Mouse (Mus musculus) CH12.LX (cell line): ENCODE measurements around the gene Arel1. TPM values are rescaled to one million over a fixed set of nuclear protein-coding genes. Genes with fewer than 3 reads are reported as not detected.
A peak's percentile ranks its signal among the peaks of the same experiment; 100 is the strongest.

ENCODE experiments used
- DNase-seq: peaks from one replicate; pipeline ENCODE4 v3.0.0-alpha.2; 2013; ENCODE audit errors: extremely low read depth
- H3K27ac ChIP-seq: 2 replicates; pipeline ENCODE4 v1.5.1; 2012; ENCODE audit warnings: low read depth, mild to moderate bottlenecking, control low read depth, moderate library complexity; ENCODE audit not compliant: insufficient read depth
- H3K27me3 ChIP-seq: replicated peaks from 2 replicates; pipeline ENCODE3; 2012; ENCODE audit warnings: inconsistent platforms
- H3K36me3 ChIP-seq, 2 experiments: replicated peaks in 1 of 2; 2 replicates each; pipeline versions ENCODE3 to v1.6.1; 2012; ENCODE audit warnings: inconsistent platforms in 1 of 2, low read length in 1 of 2, mild to moderate bottlenecking in 1 of 2, mixed read lengths in 1 of 2, moderate library complexity in 1 of 2; ENCODE audit not compliant: control insufficient read depth in 1 of 2, insufficient read depth in 1 of 2
- H3K4me1 ChIP-seq, 2 experiments: 2 replicates each; pipeline ENCODE4 v1.6.1; 2012; ENCODE audit warnings: inconsistent platforms in 1 of 2, moderate library complexity in 1 of 2; ENCODE audit not compliant: insufficient read depth in 2 of 2, control insufficient read depth in 1 of 2
- H3K4me2 ChIP-seq: 2 replicates; pipeline ENCODE4 v1.6.1; 2012; ENCODE audit warnings: low read depth, mild to moderate bottlenecking, control low read depth; ENCODE audit not compliant: poor library complexity, insufficient read depth, severe bottlenecking
- H3K4me3 ChIP-seq, 3 experiments: fragments of 150-350 bp in 1 of 3; sonication (generic) in 1 of 3; replicated peaks in 1 of 3; 2 replicates each; pipeline versions ENCODE3 to v1.5.1; 2011 to 2012; ENCODE audit warnings: low read depth in 2 of 3, low read length in 2 of 3, mild to moderate bottlenecking in 2 of 3, moderate library complexity in 2 of 3, control low read depth in 1 of 3, improper control_type of control experiment in 1 of 3, inconsistent platforms in 1 of 3, mixed read lengths in 1 of 3; ENCODE audit not compliant: poor library complexity in 1 of 3
- H3K79me2 ChIP-seq: replicated peaks from 2 replicates; pipeline ENCODE4 v1.6.1; 2012; ENCODE audit warnings: mild to moderate bottlenecking, moderate library complexity; ENCODE audit not compliant: control insufficient read depth, poor library complexity, insufficient read depth, severe bottlenecking; ENCODE audit errors: extremely low read depth
- H3K9ac ChIP-seq: 2 replicates; pipeline ENCODE4 v1.6.1; 2012; ENCODE audit warnings: low read depth, mild to moderate bottlenecking, control low read depth, moderate library complexity; ENCODE audit not compliant: insufficient read depth
- H3K9me3 ChIP-seq: replicated peaks from 2 replicates; pipeline ENCODE3; 2012; ENCODE audit warnings: low read length, inconsistent platforms, mixed read lengths
- CTCF ChIP-seq, 2 experiments: IDR thresholded peaks in 1 of 2; conservative IDR thresholded peaks in 1 of 2; 2 replicates each; pipeline ENCODE4 v1.5.1; 2011 to 2012; ENCODE audit warnings: low read depth in 2 of 2, low read length in 2 of 2, improper control_type of control experiment in 1 of 2, inconsistent platforms in 1 of 2, mild to moderate bottlenecking in 1 of 2, moderate library complexity in 1 of 2
- E2F4 ChIP-seq: IDR thresholded peaks from 2 replicates; pipeline ENCODE4 v1.6.1; 2011; ENCODE audit warnings: low read depth, low read length, improper control_type of control experiment; ENCODE audit not compliant: insufficient replicate concordance
- ETS1 ChIP-seq: conservative IDR thresholded peaks from 2 replicates; pipeline ENCODE4 v1.6.1; 2012; ENCODE audit warnings: low read depth, mild to moderate bottlenecking, inconsistent platforms, low read length, improper control_type of control experiment, moderate library complexity
- HCFC1 ChIP-seq: IDR thresholded peaks from 2 replicates; pipeline ENCODE4 v1.6.1; 2012; ENCODE audit warnings: low read depth, mild to moderate bottlenecking, inconsistent platforms, low read length, improper control_type of control experiment
- IRF4 ChIP-seq: IDR thresholded peaks from 2 replicates; pipeline ENCODE4 v1.6.1; 2014; ENCODE audit warnings: low read depth, mild to moderate bottlenecking, inconsistent platforms, low read length, improper control_type of control experiment
- JUN ChIP-seq: IDR thresholded peaks from 2 replicates; pipeline ENCODE4 v1.6.1; 2011; ENCODE audit warnings: low read depth, mild to moderate bottlenecking, low read length, improper control_type of control experiment, moderate library complexity; ENCODE audit not compliant: insufficient read depth
- JUND ChIP-seq: conservative IDR thresholded peaks from 2 replicates; pipeline ENCODE4 v1.6.1; 2011; ENCODE audit warnings: low read depth, low read length, improper control_type of control experiment
- MXI1 ChIP-seq: IDR thresholded peaks from 2 replicates; pipeline ENCODE4 v1.6.1; 2011; ENCODE audit warnings: mild to moderate bottlenecking, low read depth, low read length, improper control_type of control experiment
- NELFE ChIP-seq: IDR thresholded peaks from 2 replicates; pipeline ENCODE4 v1.6.1; 2011; ENCODE audit warnings: low read depth, low read length, improper control_type of control experiment
- RAD21 ChIP-seq: IDR thresholded peaks from 2 replicates; pipeline ENCODE4 v1.6.1; 2011; ENCODE audit warnings: low read depth, mild to moderate bottlenecking, low read length, improper control_type of control experiment, moderate library complexity
- SIN3A ChIP-seq: IDR thresholded peaks from 2 replicates; pipeline ENCODE4 v1.6.1; 2012; ENCODE audit warnings: low read length, improper control_type of control experiment, inconsistent platforms
- SMC3 ChIP-seq: IDR thresholded peaks from 2 replicates; pipeline ENCODE4 v1.6.1; 2011; ENCODE audit warnings: low read depth, low read length, improper control_type of control experiment
- UBTF ChIP-seq: IDR thresholded peaks from 2 replicates; pipeline ENCODE4 v1.6.1; 2012; ENCODE audit warnings: low read depth, mild to moderate bottlenecking, inconsistent platforms, low read length, improper control_type of control experiment, moderate library complexity
- USF1 ChIP-seq: IDR thresholded peaks from 2 replicates; pipeline ENCODE4 v1.6.1; 2014; ENCODE audit warnings: low read depth, mild to moderate bottlenecking, inconsistent platforms, low read length, improper control_type of control experiment
- dilution Hi-C: fragments of 300-500 bp; cut with MboI; formaldehyde crosslinking; loops from 2 replicates; pipeline ENCODE4 v1.14.3; 2020; ENCODE audit warnings: low sequenced_read_pairs; ENCODE audit not compliant: extremely low pct_unique_long_range_greater_than_20kb, extremely low pct_ligation_motif_present
- in situ Hi-C: fragments of 300-500 bp; cut with MboI; formaldehyde crosslinking; loops from 3 replicates; pipeline ENCODE4 v1.14.3; 2019; ENCODE audit warnings: low sequenced_read_pairs, low pct_ligation_motif_present, low pct_unique_long_range_greater_than_20kb, mixed read lengths
- polyA plus RNA-seq: library from polyadenylated mRNA; unstranded; fragments of >175 nt; gene quantifications from 2 replicates; pipeline ENCODE4 v1.2.1, GENCODE M21; 2012; ENCODE audit warnings: low read depth; ENCODE audit not compliant: insufficient read length
- total RNA-seq, 2 experiments: library from RNA; depleted of rRNA; stranded (reverse); fragments of 300-350 nt in 1 of 2; fragments of >200 nt in 1 of 2; gene quantifications; 2 replicates each; pipeline ENCODE4 v1.2.3; 2012 to 2014

Arel1 gene
- total and polyA plus RNA-seq, 3 experiments = 16.9 to 22.5 (median 21.6) TPM

DNA sequence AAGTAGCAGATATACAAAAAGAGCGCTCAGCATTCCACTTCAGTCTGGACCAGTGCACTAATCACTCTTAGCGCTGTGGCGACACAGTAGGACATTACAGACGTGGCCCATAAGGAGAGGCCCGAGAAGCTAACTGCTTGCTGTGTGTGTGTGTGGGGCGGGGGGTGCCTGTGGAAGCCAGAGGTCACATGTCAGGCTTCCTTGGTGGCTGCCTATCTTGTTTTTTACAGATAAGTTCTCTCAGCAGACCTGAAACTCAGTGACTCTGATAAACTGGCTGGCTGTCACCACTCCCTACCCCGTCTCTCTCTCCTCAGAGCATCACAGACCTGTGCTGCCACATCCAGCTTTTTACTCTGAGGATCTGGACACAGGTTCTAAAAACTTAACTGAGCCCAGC is 8.1 kb downstream of the Arel1 start:
- no peak for DNase-seq
- no peak overlapping the region for H3K9ac ChIP-seq
- in situ Hi-C loops = no loop called here
- TF ChIP-seq NELFE = no peak
- TF ChIP-seq UBTF = no peak
- TF ChIP-seq MXI1 = no peak
- TF ChIP-seq JUND = no peak
- TF ChIP-seq, all 38 proteins: peak for 0
- dilution Hi-C loops = no loop called here
- peaks cover 5% of the 10 kb centered on the region for H3K79me2 ChIP-seq
- no peak overlapping the region for H3K4me2 ChIP-seq
- H3K4me1 ChIP-seq = peaks cover 12 to 24% of the 10 kb centered on the region in 2 experiments
- no peak overlapping the region for H3K27ac ChIP-seq
- H3K36me3 ChIP-seq = peaks cover 10 to 41% of the 10 kb centered on the region in 2 experiments
- no peak overlapping the region for H3K4me3 ChIP-seq
- H3K27me3 ChIP-seq = no peaks in the 10 kb centered on the region
- peaks cover 3% of the 10 kb centered on the region for H3K9me3 ChIP-seq

DNA sequence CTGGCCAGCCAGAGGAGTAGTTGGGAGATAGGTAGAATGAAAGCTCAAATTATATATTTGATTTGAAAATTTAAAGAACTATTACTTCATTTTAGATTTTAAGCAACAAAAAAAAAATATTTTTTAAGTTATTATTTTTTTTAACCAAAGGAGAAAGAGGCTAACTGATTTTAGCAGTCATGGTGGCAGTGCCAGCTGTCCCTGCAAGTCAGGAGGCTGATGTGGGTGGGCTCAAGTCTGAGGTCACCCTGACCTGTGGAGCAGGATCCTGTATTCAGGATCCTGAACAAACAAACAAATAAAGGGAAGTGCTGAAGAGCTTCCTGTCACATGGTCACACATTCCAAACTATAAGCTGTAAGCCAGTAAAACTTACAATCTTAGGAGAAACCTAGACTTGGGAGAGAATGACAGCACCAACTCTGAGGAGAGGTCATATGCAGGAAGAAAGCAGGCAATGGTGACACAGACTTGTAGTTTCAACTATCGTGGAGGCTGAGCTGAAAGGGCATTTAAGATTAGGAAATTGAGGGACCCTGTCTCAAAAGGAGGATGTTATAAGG is 11.8 kb downstream of the Arel1 start:
- Histone ChIP-seq H3K4me2 (no peak overlapping the region), H3K4me3 (no peak overlapping the region), H3K9me3 (peaks cover 3% of the 10 kb centered on the region), H3K4me1 (peaks cover 13 to 45% of the 10 kb centered on the region in 2 experiments), H3K9ac (no peak overlapping the region), H3K27me3 (no peaks in the 10 kb centered on the region), H3K79me2 (no peaks in the 10 kb centered on the region; the same call in 1 of the 2 replicates), H3K36me3 (peaks cover 9 to 35% of the 10 kb centered on the region in 2 experiments), H3K27ac (no peak overlapping the region)
- DNase-seq = no peak
- in situ Hi-C loops (no loop called here), dilution Hi-C loops (no loop called here)
- TF ChIP-seq CTCF (conservative IDR thresholded peaks at IDR 0.05 in 1 of 2, IDR thresholded peaks at IDR 0.05 in 1 of 2; ENCODE audit: low read depth in 2 of 2, low read length in 2 of 2) = no peak
- TF ChIP-seq JUN = no peak
- no peak for TF ChIP-seq IRF4
- TF ChIP-seq HCFC1 = no peak
- TF ChIP-seq E2F4 = no peak
- TF ChIP-seq JUND = no peak
- no peak for TF ChIP-seq SMC3

DNA sequence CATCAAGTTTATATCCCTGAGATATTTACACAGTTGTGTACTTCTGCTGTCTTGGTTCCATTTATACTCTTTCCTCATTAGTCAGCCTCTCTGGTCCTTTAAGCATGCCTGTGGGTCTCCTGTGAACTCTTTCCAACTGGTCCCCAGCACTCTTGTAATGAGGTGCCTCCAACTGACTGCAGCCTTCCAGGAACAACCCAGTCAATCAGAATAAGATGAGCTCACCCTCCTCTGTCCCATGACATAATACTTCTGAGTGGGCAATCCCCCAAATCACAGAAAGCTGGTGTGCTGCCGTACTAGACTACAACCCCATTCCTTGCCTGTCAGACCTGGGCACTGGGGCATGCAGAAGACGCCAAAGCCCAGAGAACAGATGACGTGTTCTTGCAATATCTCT is 14.4 kb downstream of the Arel1 start:
- Histone ChIP-seq H3K36me3 (peaks cover 9 to 26% of the 10 kb centered on the region in 2 experiments), H3K4me2 (0 out of 2 replicates have a peak overlapping the region, but pooled peaks have one; percentile 29), H3K27me3 (no peaks in the 10 kb centered on the region), H3K4me1 (peaks cover 13 to 40% of the 10 kb centered on the region in 2 experiments), H3K9me3 (peaks cover 3% of the 10 kb centered on the region), H3K9ac (no peak overlapping the region), H3K79me2 (no peaks in the 10 kb centered on the region; the same call in 1 of the 2 replicates), H3K27ac (peak overlapping the region; percentile 41; the same call in 1 of the 2 replicates), H3K4me3 (no peak overlapping the region)
- dilution Hi-C loops = no loop called here
- in situ Hi-C loops = no loop called here
- no peak for TF ChIP-seq RAD21
- no peak for TF ChIP-seq JUND
- peak; percentile 49 for TF ChIP-seq JUN
- TF ChIP-seq SIN3A = 0 out of 2 replicates have a peak, but pooled peaks have one; percentile 27
- TF ChIP-seq USF1 = no peak
- TF ChIP-seq IRF4 = peak; percentile 54; the same call in 1 of the 2 replicates
- peak; percentile 89 for TF ChIP-seq ETS1
- peak; percentile 58 for DNase-seq
